Mouse (Mus musculus) gastrocnemius, postnatal 14 days (tissue): ENCODE data around the gene Spns1. TPM values are rescaled to one million over a fixed set of nuclear protein-coding genes. Genes with fewer than 3 reads are reported as not detected.
"Not testable (repeated sequence)": the region's sequence is repeated elsewhere in the genome, so short reads cannot be mapped to it uniquely, and the experiment has no call there.

Experiments used
- DNase-seq: peaks from one replicate; pipeline ENCODE4 v3.0.0; 2021; ENCODE audit warnings: mixed read lengths
- intact Hi-C: fragments of 180-260 bp; cut with DNase I; formaldehyde crosslinking; loops from one replicate; pipeline ENCODE4 v1.15.1; 2025; ENCODE audit warnings: low total_unique reads
- microRNA-seq, 2 experiments: library from miRNA; unstranded; fragments of <30 nt; microRNA quantifications; one replicate each; pipeline ENCODE4 v1.2.0; 2021
- total RNA-seq, 2 experiments: library from RNA; stranded (reverse); gene quantifications; 2 replicates each; pipeline ENCODE4 v1.2.3; 2021

Gene Spns1
- total RNA-seq, 2 experiments from 2014 or later: 21.5 to 26.4 TPM

DNA sequence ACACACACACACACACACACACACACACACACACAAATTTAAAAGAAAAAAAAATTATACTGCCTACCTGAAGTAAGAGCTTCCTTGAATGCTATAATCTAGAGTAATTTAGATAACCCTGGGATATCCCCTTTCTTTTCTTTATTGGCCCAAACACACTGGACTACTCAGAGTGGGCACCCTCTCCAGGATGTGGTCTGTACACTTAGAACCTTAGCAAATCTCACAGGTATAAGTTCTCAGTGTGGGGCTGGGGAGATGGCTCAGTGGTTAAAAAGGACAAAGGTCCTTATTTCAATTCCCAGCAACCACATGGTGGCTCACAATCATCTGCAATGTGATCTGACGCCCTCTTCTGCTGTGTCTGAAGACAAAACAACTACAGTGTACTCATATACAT is 30.2 kb downstream of the Spns1 start:
- DNase-seq: no peak
- intact Hi-C loops: no loop called here

DNA sequence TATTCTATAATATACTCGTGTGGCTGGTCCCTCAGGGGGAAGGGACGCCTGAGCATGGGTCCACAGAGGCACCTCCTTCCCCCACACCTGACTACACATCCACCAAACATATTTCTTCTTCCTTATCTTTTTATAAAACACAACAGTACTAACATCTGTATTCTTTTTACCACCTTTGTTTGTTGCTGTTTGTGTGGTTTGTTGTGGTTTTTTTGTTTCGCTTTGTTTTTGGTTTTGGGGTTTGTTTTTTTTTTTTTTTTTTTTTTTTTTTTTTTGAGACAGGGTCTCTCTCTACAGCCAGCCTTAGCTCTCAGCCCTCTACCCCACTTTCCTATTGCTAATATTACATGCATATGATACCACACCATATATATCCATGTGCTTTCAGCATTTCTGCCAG is 31.3 kb downstream of the Spns1 start:
- intact Hi-C loops: no loop called here
- DNase-seq: no peak

DNA sequence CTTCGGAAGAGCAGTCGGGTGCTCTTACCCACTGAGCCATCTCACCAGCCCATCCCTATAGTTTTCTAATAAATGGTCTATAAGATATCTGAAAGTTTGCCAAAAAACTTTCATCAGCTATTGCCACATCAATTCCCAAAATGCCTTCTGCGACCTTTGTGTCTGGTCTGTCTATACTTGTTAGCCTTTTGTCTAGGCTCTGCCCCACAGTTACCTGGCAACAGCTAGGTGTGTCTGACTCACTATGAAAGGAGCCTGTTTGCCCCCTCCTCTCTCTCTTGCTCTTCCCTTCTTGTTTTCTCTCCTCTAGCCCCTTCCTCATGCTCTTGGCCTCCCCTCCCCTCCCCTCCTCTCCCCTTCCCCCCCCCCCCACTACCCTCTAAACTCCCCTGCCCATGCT is 31.7 kb downstream of the Spns1 start:
- DNase-seq: no peak
- intact Hi-C loops: no loop called here

GRCm38 (mm10) chr7:126340896-126341295 is 36.4 kb downstream of the Spns1 start:
- no peak for DNase-seq
- intact Hi-C loops: no loop called here

GRCm38 (mm10) chr7:126340206-126340618 is 37.0 kb downstream of the Spns1 start:
- intact Hi-C loops: no loop called here
- DNase-seq: no peak

DNA sequence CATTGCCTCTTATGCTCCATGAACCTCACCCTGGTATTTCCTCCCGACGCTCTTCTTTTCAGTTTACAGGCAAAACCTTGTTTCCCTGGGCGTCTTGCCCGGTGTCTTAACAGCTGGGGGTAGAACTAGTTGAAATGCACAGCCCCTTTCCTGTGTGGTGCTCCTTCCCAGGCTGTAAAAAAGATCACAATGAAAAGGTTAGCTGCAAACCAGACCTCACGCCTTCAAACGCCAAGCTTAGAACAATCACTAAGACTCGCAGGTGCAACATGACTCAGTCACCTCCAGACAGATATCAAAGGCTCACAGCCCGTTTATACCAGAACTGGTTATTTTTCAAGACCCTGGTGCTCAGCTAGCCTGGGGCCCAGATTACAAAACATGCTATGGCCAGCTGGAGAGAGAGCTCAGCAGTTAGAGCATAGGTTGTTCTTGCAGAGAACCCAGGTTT is 37.7 kb downstream of the Spns1 start:
- no peak for DNase-seq

GRCm38 (mm10) chr7:126338906-126339305 is 38.3 kb downstream of the Spns1 start:
- no peak for DNase-seq
- intact Hi-C loops: no loop called here

More for the DNA sequence above, 37.7 kb downstream of the Spns1 start:
- intact Hi-C loops: no loop called here

GRCm38 (mm10) chr7:126335556-126335955 is 41.7 kb downstream of the Spns1 start:
- intact Hi-C loops: no loop called here
- DNase-seq: no peak

DNA sequence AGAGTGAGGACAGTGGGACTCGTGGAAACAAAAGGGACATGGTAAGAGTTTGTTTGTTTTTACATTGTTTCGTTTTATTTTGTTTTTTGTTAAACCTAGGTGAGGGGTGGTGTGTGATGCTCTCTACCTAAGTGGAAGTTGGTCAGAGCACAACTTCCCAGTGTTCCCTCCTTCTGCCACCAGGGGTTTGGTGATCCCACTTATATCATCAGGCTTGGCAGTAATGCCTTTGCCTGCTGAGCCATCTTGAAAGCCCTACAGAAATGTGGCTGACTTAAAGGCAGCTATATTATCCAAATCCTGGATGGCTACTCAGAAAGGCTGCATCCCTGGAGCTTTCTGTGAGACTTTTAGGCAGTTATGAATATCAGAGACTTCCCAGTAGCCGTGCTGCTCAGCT is 44.6 kb downstream of the Spns1 start:
- intact Hi-C loops: no loop called here
- DNase-seq: no peak

DNA sequence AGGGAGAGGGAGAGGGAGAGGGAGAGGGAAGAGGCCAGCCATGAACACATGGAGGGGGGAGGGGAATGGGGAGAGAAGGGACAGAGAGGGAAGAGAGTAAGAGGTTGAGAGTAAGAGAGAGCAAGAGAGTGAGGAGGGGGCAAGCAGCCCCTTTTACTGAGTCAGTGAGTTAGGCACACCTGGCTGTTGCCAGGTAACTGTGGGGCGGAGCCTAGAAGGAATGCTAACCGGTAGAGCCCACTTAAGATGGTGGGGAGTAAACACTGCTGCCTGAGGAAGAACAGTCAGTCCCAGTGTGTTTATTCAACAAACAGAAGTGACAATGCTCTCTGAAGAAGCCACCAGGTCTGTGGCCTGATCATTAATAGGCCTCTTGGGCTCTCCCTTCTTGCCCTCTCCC is 46.6 kb downstream of the Spns1 start:
- intact Hi-C loops: no loop called here
- DNase-seq: no peak

DNA sequence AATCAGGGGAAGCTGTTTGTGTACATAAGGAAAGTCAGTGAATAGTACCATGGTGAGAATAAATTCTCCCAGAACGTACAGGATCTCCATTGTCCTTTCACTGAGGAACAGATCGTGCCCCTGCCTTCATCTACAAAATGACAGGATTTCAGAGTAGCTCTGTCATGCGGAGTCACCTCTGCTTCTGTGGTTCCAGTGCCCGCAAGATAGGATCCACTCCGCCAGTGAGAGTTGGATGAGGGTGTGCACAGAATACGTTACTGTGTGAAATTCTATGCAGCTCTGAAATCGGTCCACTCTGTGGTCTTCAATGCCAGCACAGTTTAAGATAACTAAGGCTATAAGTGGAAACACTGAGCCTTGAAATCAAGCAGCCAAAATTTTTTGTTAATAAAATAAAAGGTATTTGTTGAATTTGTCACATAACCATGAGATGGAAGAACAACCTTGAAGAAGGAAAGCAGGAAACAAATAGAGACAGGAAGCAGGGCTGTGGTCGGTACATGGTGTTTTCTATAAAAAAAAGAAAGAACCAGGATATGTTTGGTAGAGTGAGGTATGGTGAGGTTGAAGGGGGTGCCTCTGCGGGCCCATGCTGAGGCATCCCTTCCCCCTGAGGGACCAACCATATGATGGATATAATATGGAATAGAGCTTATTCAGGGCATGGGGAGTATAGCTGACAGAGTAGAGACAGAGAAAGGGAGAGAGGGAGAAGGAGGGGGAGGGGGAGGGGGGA is 47.2 kb downstream of the Spns1 start:
- no peak for DNase-seq
- intact Hi-C loops: loop anchor here (5.0 kb wide), 1 partner anchor 47 kb away; the partner anchor contains the start of gene Spns1

DNA sequence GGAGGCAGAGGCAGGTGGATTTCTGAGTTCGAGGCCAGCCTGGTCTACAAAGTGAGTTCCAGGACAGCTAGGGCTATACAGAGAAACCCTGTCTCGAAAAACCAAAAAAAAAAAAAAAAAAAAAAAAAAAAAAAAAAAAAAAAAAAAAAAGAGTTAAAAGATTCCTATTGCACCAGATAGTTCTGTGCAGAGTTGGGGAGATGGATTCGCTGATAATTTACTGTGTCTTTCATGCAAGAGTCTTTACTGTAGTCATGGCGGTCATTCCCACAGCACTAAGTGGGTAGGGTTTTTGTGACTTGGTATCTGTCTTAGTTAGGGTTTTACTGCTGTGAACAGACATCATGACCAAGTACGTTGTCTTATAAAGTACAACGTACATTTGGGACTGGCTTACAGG is 48.4 kb downstream of the Spns1 start:
- DNase-seq: not testable (repeated sequence)
- intact Hi-C loops: loop anchor here (5.0 kb wide), 1 partner anchor 48 kb away; the partner anchor contains the start of gene Spns1

GRCm38 (mm10) chr7:126325576-126326273 is 51.5 kb downstream of the Spns1 start:
- intact Hi-C loops: loop anchor here (5.0 kb wide), 1 partner anchor 52 kb away; the partner anchor contains the start of gene Spns1
- not testable (repeated sequence) for DNase-seq

DNA sequence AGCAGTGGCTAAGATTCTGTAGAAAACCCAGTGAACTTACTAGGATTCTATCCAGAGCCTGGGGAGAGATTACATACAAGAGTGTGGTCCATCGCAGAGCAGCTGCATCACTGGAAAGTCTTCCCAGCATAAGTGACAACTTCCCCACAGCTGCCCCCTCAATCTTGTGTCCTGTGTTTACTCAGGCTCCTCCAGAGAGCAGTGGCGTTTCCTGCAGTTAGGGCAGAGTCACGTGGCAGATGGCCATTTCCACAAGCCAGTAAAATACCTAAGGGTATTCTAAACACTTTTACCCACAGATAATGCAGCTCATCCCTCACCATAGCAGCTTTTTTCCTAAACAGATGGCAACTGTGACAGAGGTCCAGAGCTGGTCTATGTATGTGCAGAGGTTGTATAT is 52.5 kb downstream of the Spns1 start:
- intact Hi-C loops: loop anchor here (5.0 kb wide), 1 partner anchor 53 kb away; the partner anchor contains the start of gene Spns1
- DNase-seq: no peak

GRCm38 (mm10) chr7:126323729-126324128 is 53.5 kb downstream of the Spns1 start:
- DNase-seq: peak; percentile 71
- intact Hi-C loops: no loop called here

Small RNAs within 50 kb of the gene (microRNA-seq; reads per million reads assigned to microRNA genes)
- gene Mir7058: 0 reads per million in 2 experiments

Other genes with a start within 250 kb of the Spns1 start
- 10 to 100 TPM; 16.1 to 18.9 TPM for gene Xpo6, start 176.9 kb downstream of the Spns1 start, total RNA-seq
- 10 to 100 TPM; 22.4 to 35.2 TPM for gene Sbk1, start 104.8 kb downstream of the Spns1 start, total RNA-seq
- gene Lat, start 7.9 kb downstream of the Spns1 start, total RNA-seq: under 1 TPM; 0.25 to 0.33 TPM
- gene Nfatc2ip, start 19.3 kb upstream of the Spns1 start, total RNA-seq: 1 to 10 TPM; 2.1 to 2.6 TPM
- gene Cd19, start 37.4 kb upstream of the Spns1 start, total RNA-seq: under 1 TPM in 1 of 2 experiments, not detected in 1; 0.08 TPM
- 10 to 100 TPM; 12.1 to 12.7 TPM for gene Rabep2, start 51.3 kb upstream of the Spns1 start, total RNA-seq
- gene Atp2a1, start 85.7 kb upstream of the Spns1 start, total RNA-seq: over 10,000 TPM; 16,285 to 17,681 TPM
- 10 to 100 TPM; 47.1 to 47.6 TPM for gene Sh2b1, start 98.0 kb upstream of the Spns1 start, total RNA-seq
- 100 to 1,000 TPM; 117 to 146 TPM for gene Tufm, start 109.9 kb upstream of the Spns1 start, total RNA-seq
- gene Atxn2l, start 126.0 kb upstream of the Spns1 start, total RNA-seq: 10 to 100 TPM; 31.1 to 32.4 TPM
- 100 to 1,000 TPM; 135 to 136 TPM for gene Eif3c, start 189.0 kb upstream of the Spns1 start, total RNA-seq
- under 1 TPM; 0.55 to 0.88 TPM for gene Apobr, start 207.5 kb upstream of the Spns1 start, total RNA-seq
- 1 to 10 TPM; 6.5 to 7.6 TPM for gene Cln3, start 208.4 kb upstream of the Spns1 start, total RNA-seq
- not detected for gene Il27, start 217.5 kb upstream of the Spns1 start, total RNA-seq